Mouse (Mus musculus) limb, embryonic 13.5 days (tissue): ENCODE results near the gene Rab6b. TPM values are rescaled to one million over a fixed set of nuclear protein-coding genes. Genes with fewer than 3 reads are reported as not detected.

Source experiments
- ATAC-seq: fragments of 200-750 bp; cut with Nextera tagmentation; 2 replicates; pipeline ENCODE4 v1.8.0; 2017; ENCODE audit warnings: low read depth, moderate number of reproducible peaks, moderate TSS enrichment; ENCODE audit not compliant: low FRiP score
- H3K27ac ChIP-seq: fragments of 300-500 bp; sonication (generic); 2 replicates; pipeline ENCODE4 v1.5.1; 2015; ENCODE audit warnings: inconsistent platforms, mild to moderate bottlenecking, moderate library complexity
- H3K27me3 ChIP-seq: fragments of 300-500 bp; sonication (generic); 2 replicates; pipeline ENCODE4 v1.6.1; 2015; ENCODE audit warnings: mild to moderate bottlenecking, inconsistent platforms
- H3K36me3 ChIP-seq: fragments of 300-500 bp; sonication (generic); 2 replicates; pipeline ENCODE4 v1.6.1; 2015; ENCODE audit warnings: inconsistent platforms, mild to moderate bottlenecking, moderate library complexity
- H3K4me1 ChIP-seq: fragments of 300-500 bp; sonication (generic); 2 replicates; pipeline ENCODE4 v1.6.1; 2015; ENCODE audit warnings: inconsistent platforms
- H3K4me2 ChIP-seq: fragments of 300-500 bp; sonication (generic); replicated peaks from 2 replicates; pipeline ENCODE4 v1.6.1; 2015; ENCODE audit warnings: inconsistent platforms, mild to moderate bottlenecking, moderate library complexity
- H3K4me3 ChIP-seq: fragments of 300-500 bp; sonication (generic); 2 replicates; pipeline ENCODE4 v1.5.1; 2015; ENCODE audit warnings: moderate library complexity, mild to moderate bottlenecking, inconsistent platforms
- H3K9ac ChIP-seq: fragments of 300-500 bp; sonication (generic); 2 replicates; pipeline ENCODE4 v1.6.1; 2015; ENCODE audit warnings: mild to moderate bottlenecking, inconsistent platforms
- H3K9me3 ChIP-seq: fragments of 300-500 bp; sonication (generic); 2 replicates; pipeline ENCODE4 v1.6.1; 2016; ENCODE audit warnings: inconsistent platforms
- WGBS: fragments of 180-500 bp; shearing (Covaris S2); methylation state at CpG from one replicate; pipeline ENCODE4 v1.1.7; 2015; 5-methylcytosine and 5-hydroxymethylcytosine counted together
- polyA plus RNA-seq: library from polyadenylated mRNA; unstranded; fragments of >200 nt; fragmentation: Nextera tagmentation; extraction: Ambion mirVana; gene quantifications from 2 replicates; pipeline ENCODE4 v1.2.1, GENCODE M21; 2015

Rab6b gene
- polyA plus RNA-seq, 1 experiment from 2014 or later = 6.1 TPM

GRCm38 (mm10) chr9:103225464-103225863, 113.9 kb downstream of the Rab6b start:
- H3K9me3 ChIP-seq = no peaks in the 10 kb centered on the region
- no peak overlapping the region for H3K27ac ChIP-seq
- no peaks in the 10 kb centered on the region for H3K4me1 ChIP-seq
- no peaks in the 10 kb centered on the region for H3K27me3 ChIP-seq
- H3K36me3 ChIP-seq = no peaks in the 10 kb centered on the region
- 64% methylated on average over 3 of the region's 3 CpGs for WGBS
- H3K4me3 ChIP-seq = no peak overlapping the region
- no peak for ATAC-seq
- H3K4me2 ChIP-seq = no peak overlapping the region
- no peak overlapping the region for H3K9ac ChIP-seq

GRCm38 (mm10) chr9:103226806-103227205, 115.2 kb downstream of the Rab6b start:
- Histone ChIP-seq H3K27me3 (no peaks in the 10 kb centered on the region), H3K4me1 (no peaks in the 10 kb centered on the region), H3K4me3 (no peak overlapping the region), H3K4me2 (no peak overlapping the region), H3K27ac (no peak overlapping the region), H3K9ac (no peak overlapping the region), H3K36me3 (no peaks in the 10 kb centered on the region), H3K9me3 (no peaks in the 10 kb centered on the region)
- 90% methylated on average over 15 of the region's 15 CpGs for WGBS
- ATAC-seq = no peak

- Histone ChIP-seq H3K9me3 (no peaks in the 10 kb centered on the region), H3K27me3 (no peaks in the 10 kb centered on the region), H3K9ac (no peak overlapping the region), H3K27ac (no peak overlapping the region), H3K4me3 (no peak overlapping the region), H3K4me2 (no peak overlapping the region), H3K36me3 (no peaks in the 10 kb centered on the region), H3K4me1 (no peaks in the 10 kb centered on the region)
- 90% methylated on average over 16 of the region's 16 CpGs for WGBS
- ATAC-seq = no peak
Measured at GRCm38 (mm10) chr9:103227760-103228159, 116.2 kb downstream of the Rab6b start.

- no peaks in the 10 kb centered on the region for H3K36me3 ChIP-seq
- no peak overlapping the region for H3K27ac ChIP-seq
- H3K9me3 ChIP-seq = no peaks in the 10 kb centered on the region
- no peak overlapping the region for H3K4me3 ChIP-seq
- H3K4me2 ChIP-seq = no peak overlapping the region
- ATAC-seq = no peak
- H3K9ac ChIP-seq = no peak overlapping the region
- H3K27me3 ChIP-seq = no peaks in the 10 kb centered on the region
- H3K4me1 ChIP-seq = peaks cover 4% of the 10 kb centered on the region; the same call in 1 of the 2 replicates
- 81% methylated on average over 13 of the region's 13 CpGs for WGBS
Measured at GRCm38 (mm10) chr9:103228370-103229003, 116.9 kb downstream of the Rab6b start.

GRCm38 (mm10) chr9:103229037-103229867, 117.7 kb downstream of the Rab6b start:
- Histone ChIP-seq H3K4me3 (no peak overlapping the region), H3K4me2 (no peak overlapping the region), H3K27ac (no peak overlapping the region), H3K27me3 (no peaks in the 10 kb centered on the region), H3K9me3 (no peaks in the 10 kb centered on the region), H3K36me3 (no peaks in the 10 kb centered on the region), H3K9ac (no peak overlapping the region), H3K4me1 (peaks cover 4% of the 10 kb centered on the region; the same call in 1 of the 2 replicates)
- WGBS = 83% methylated on average over 15 of the region's 15 CpGs
- ATAC-seq = no peak

- WGBS = 66% methylated on average over 29 of the region's 29 CpGs
- H3K4me1 ChIP-seq = peaks cover 11% of the 10 kb centered on the region
- ATAC-seq = no peak
- peak within 1 kb of the TSS; percentile 17; the same call in 1 of the 2 replicates for H3K4me2 ChIP-seq
- H3K27me3 ChIP-seq = no peaks in the 10 kb centered on the region
- H3K4me3 ChIP-seq = no peak within 1 kb of the TSS
- no peak within 1 kb of the TSS; the same call in 1 of the 2 replicates for H3K27ac ChIP-seq
- H3K36me3 ChIP-seq = no peaks in the 10 kb centered on the region
- H3K9me3 ChIP-seq = no peaks in the 10 kb centered on the region
- peak within 1 kb of the TSS; percentile 1; the same call in 1 of the 2 replicates for H3K9ac ChIP-seq
Measured at GRCm38 (mm10) chr9:103230151-103230951, 118.8 kb downstream of the Rab6b start, which contains the start of the genes Gm20425 and Trf. Gene Gm20425 (minus strand): TSS chr9:103230307. Gene Trf (minus strand): TSS chr9:103230444.

GRCm38 (mm10) chr9:103232232-103233005, 120.8 kb downstream of the Rab6b start:
- H3K27me3 ChIP-seq = no peaks in the 10 kb centered on the region
- no peaks in the 10 kb centered on the region for H3K9me3 ChIP-seq
- no peak overlapping the region for H3K4me2 ChIP-seq
- ATAC-seq = no peak
- no peak overlapping the region for H3K4me3 ChIP-seq
- H3K27ac ChIP-seq = no peak overlapping the region
- 89% methylated on average over 7 of the region's 7 CpGs for WGBS
- no peak overlapping the region for H3K9ac ChIP-seq
- H3K4me1 ChIP-seq = peaks cover 11% of the 10 kb centered on the region
- H3K36me3 ChIP-seq = no peaks in the 10 kb centered on the region

- H3K4me1 ChIP-seq = peaks cover 11% of the 10 kb centered on the region
- H3K9me3 ChIP-seq = no peaks in the 10 kb centered on the region
- H3K27me3 ChIP-seq = no peaks in the 10 kb centered on the region
- H3K4me2 ChIP-seq = no peak overlapping the region
- H3K9ac ChIP-seq = no peak overlapping the region
- 49% methylated on average over 7 of the region's 7 CpGs for WGBS
- no peak overlapping the region for H3K4me3 ChIP-seq
- no peak overlapping the region for H3K27ac ChIP-seq
- no peak for ATAC-seq
- no peaks in the 10 kb centered on the region for H3K36me3 ChIP-seq
Measured at GRCm38 (mm10) chr9:103233006-103233395, 121.4 kb downstream of the Rab6b start.

- Histone ChIP-seq H3K4me3 (no peak overlapping the region), H3K4me2 (no peak overlapping the region), H3K27ac (peak overlapping the region; percentile 1; the same call in 1 of the 2 replicates), H3K4me1 (peaks cover 11% of the 10 kb centered on the region), H3K27me3 (no peaks in the 10 kb centered on the region), H3K9ac (no peak overlapping the region), H3K9me3 (no peaks in the 10 kb centered on the region), H3K36me3 (no peaks in the 10 kb centered on the region)
- no peak for ATAC-seq
- 68% methylated on average over 7 of the region's 7 CpGs for WGBS
Measured at GRCm38 (mm10) chr9:103234059-103234458, 122.5 kb downstream of the Rab6b start.

- no peak overlapping the region for H3K4me2 ChIP-seq
- no peaks in the 10 kb centered on the region for H3K27me3 ChIP-seq
- H3K9ac ChIP-seq = no peak overlapping the region
- H3K4me3 ChIP-seq = no peak overlapping the region
- H3K9me3 ChIP-seq = no peaks in the 10 kb centered on the region
- 59% methylated on average over 7 of the region's 7 CpGs for WGBS
- ATAC-seq = no peak
- H3K27ac ChIP-seq = peak overlapping the region; percentile 1
- H3K36me3 ChIP-seq = no peaks in the 10 kb centered on the region
- peaks cover 11% of the 10 kb centered on the region for H3K4me1 ChIP-seq
Measured at GRCm38 (mm10) chr9:103234565-103235165, 123.1 kb downstream of the Rab6b start.
